Mouse (Mus musculus): Measurements from ENCODE around the gene Pithd1. TPM values are rescaled to one million over a fixed set of nuclear protein-coding genes. Genes with fewer than 3 reads are reported as not detected.
"Not testable (repeated sequence)": the region's sequence is repeated elsewhere in the genome, so short reads cannot be mapped to it uniquely, and the experiment has no call there.

The Pithd1 gene
- total RNA-seq, 2 experiments from 2014 or later, result 20.4 to 21.4 TPM

- intact Hi-C loops (cut with DNase I; ENCODE audit: low total_unique reads); DNase-seq: not testable (repeated sequence)
Observed at GRCm38 (mm10) chr4:135941026-135941425, 46.0 kb downstream of the Pithd1 start.

- no peak for DNase-seq
- intact Hi-C loops (cut with DNase I; ENCODE audit: low total_unique reads), result no loop called here
Observed at GRCm38 (mm10) chr4:135938858-135939257, 48.2 kb downstream of the Pithd1 start.

GRCm38 (mm10) chr4:135935502-135935901 lies 51.6 kb downstream of the Pithd1 start:
- DNase-seq, result peak; percentile 56
- intact Hi-C loops (cut with DNase I; ENCODE audit: low total_unique reads), result no loop called here

GRCm38 (mm10) chr4:135934708-135935500 lies 52.2 kb downstream of the Pithd1 start:
- no peak for DNase-seq
- intact Hi-C loops (cut with DNase I; ENCODE audit: low total_unique reads), result loop anchor here (5.0 kb wide), 1 partner anchor 43 kb away; no protein-coding TSS in a partner anchor

- no peak for DNase-seq
- intact Hi-C loops (cut with DNase I; ENCODE audit: low total_unique reads), result loop anchor here (5.0 kb wide), 1 partner anchor 40 kb away; no protein-coding TSS in a partner anchor
Observed at GRCm38 (mm10) chr4:135931832-135932231, 55.2 kb downstream of the Pithd1 start.

GRCm38 (mm10) chr4:135930239-135930638 lies 56.8 kb downstream of the Pithd1 start:
- intact Hi-C loops (cut with DNase I; ENCODE audit: low total_unique reads), result loop anchor here (5.0 kb wide), 1 partner anchor 38 kb away; no protein-coding TSS in a partner anchor
- DNase-seq, result no peak

- intact Hi-C loops (cut with DNase I; ENCODE audit: low total_unique reads), result loop anchor here (5.0 kb wide), 1 partner anchor 38 kb away; no protein-coding TSS in a partner anchor
- no peak for DNase-seq
Observed at GRCm38 (mm10) chr4:135929828-135930227, 57.2 kb downstream of the Pithd1 start.

- DNase-seq, result no peak
- intact Hi-C loops (cut with DNase I; ENCODE audit: low total_unique reads), result no loop called here
Observed at GRCm38 (mm10) chr4:135929405-135929804, 57.7 kb downstream of the Pithd1 start.

- DNase-seq, result no peak
- intact Hi-C loops (cut with DNase I; ENCODE audit: low total_unique reads), result no loop called here
Observed at GRCm38 (mm10) chr4:135928376-135928775, 58.7 kb downstream of the Pithd1 start.

- intact Hi-C loops (cut with DNase I; ENCODE audit: low total_unique reads), result no loop called here
- DNase-seq, result no peak
Observed at GRCm38 (mm10) chr4:135926861-135927260, 60.2 kb downstream of the Pithd1 start.

- DNase-seq, result no peak
- intact Hi-C loops (cut with DNase I; ENCODE audit: low total_unique reads), result no loop called here
Observed at GRCm38 (mm10) chr4:135926195-135926808, 60.8 kb downstream of the Pithd1 start.

Other genes starting within 250 kb of the Pithd1 start
- gene Myom3, start 227.5 kb downstream of the Pithd1 start, total RNA-seq (2021), result 10 to 100 TPM; 36.6 to 76.7 TPM
- gene Srsf10, start 131.5 kb downstream of the Pithd1 start, total RNA-seq (2021), result 10 to 100 TPM; 30.9 to 33.0 TPM
- 10 to 100 TPM; 44.3 to 59.3 TPM for gene Pnrc2, start 113.4 kb downstream of the Pithd1 start, total RNA-seq (2021)
- under 1 TPM; 0.47 to 0.60 TPM for gene Cnr2, start 91.9 kb downstream of the Pithd1 start, total RNA-seq (2021)
- 10 to 100 TPM; 20.6 to 27.8 TPM for gene Fuca1, start 66.5 kb downstream of the Pithd1 start, total RNA-seq (2021)
- 10 to 100 TPM; 47.2 to 56.6 TPM for gene Hmgcl, start 40.8 kb downstream of the Pithd1 start, total RNA-seq (2021)
- gene Gale, start 23.5 kb downstream of the Pithd1 start, total RNA-seq (2021), result 1 to 10 TPM; 1.2 to 2.1 TPM
- 10 to 100 TPM; 28.9 to 29.2 TPM for gene Lypla2, start 14.6 kb downstream of the Pithd1 start, total RNA-seq (2021)
- gene Eloa, start 34.5 kb upstream of the Pithd1 start, total RNA-seq (2021), result 10 to 100 TPM; 46.2 to 46.7 TPM
- 100 to 1,000 TPM; 298 to 342 TPM for gene Rpl11, start 66.2 kb upstream of the Pithd1 start, total RNA-seq (2021)
- gene Id3, start 156.2 kb upstream of the Pithd1 start, total RNA-seq (2021), result 10 to 100 TPM; 28.4 to 28.7 TPM
- gene E2f2, start 185.1 kb upstream of the Pithd1 start, total RNA-seq (2021), result 1 to 10 TPM; 4.0 to 6.5 TPM
- gene Asap3, start 219.1 kb upstream of the Pithd1 start, total RNA-seq (2021), result 1 to 10 TPM; 4.0 to 5.9 TPM

Measured in gastrocnemius, postnatal 14 days (tissue).